Mouse (Mus musculus): ENCODE data around the gene Dhrs4.

DNA sequence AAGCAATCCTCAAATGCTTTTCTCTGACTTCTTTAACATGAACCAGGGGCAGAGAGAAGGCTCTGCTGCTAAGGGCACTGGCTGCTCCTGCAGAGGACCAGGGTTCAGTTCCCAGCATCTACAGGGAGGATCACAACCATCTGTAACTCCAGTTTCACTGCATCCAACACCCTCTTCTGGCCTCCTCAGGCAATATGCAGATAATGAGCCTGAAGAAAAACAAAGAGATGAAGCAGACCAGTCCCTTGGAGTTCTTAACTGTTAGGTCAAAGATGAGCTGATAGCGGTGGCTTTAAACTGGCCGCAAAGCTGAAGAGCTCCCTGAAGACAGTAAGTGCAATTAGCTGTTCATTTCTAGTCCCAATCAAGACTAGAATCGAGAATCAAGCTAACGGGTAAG is 48.3 kb upstream of the Dhrs4 start:
- TF ChIP-seq CTCF (IDR thresholded peaks at IDR 0.05; ENCODE audit: extremely low read depth, insufficient read depth, low read length) (no peak), POLR2A (IDR thresholded peaks at IDR 0.05; ENCODE audit: extremely low read depth, insufficient read depth, low read length) (no peak)

All from cortical plate, adult 2 months (tissue).